Mouse (Mus musculus) left cerebral cortex, postnatal 4 days (tissue): ENCODE measurements around the gene Trip11. TPM values are rescaled to one million over a fixed set of nuclear protein-coding genes. Genes with fewer than 3 reads are reported as not detected.
"Not testable (repeated sequence)": the region's sequence is repeated elsewhere in the genome, so short reads cannot be mapped to it uniquely, and the experiment has no call there.

Experiments used
- DNase-seq: peaks from one replicate; pipeline ENCODE4 v3.0.0-alpha.2; 2022
- intact Hi-C: fragments of 180-260 bp; cut with DNase I; formaldehyde crosslinking; loops from one replicate; pipeline ENCODE4 v1.15.1; 2025
- total RNA-seq, 2 experiments: library from RNA; stranded (reverse); gene quantifications; 2 replicates each; pipeline ENCODE4 v1.2.3; 2021

Gene Trip11
- 10 to 100 TPM; 23.7 to 26.1 TPM for total RNA-seq

GRCm38 (mm10) chr12:101912626-101913490 lies at the start of gene Trip11:
Trip11 (minus strand) TSS chr12:101913267.
- intact Hi-C loops: no loop called here
- DNase-seq: peak; percentile 90

- intact Hi-C loops, DNase-seq: not testable (repeated sequence)
Measured at GRCm38 (mm10) chr12:101958960-101959780, 46.1 kb upstream of the Trip11 start.

GRCm38 (mm10) chr12:101958556-101958955 lies 45.5 kb upstream of the Trip11 start:
- intact Hi-C loops: no loop called here
- no peak for DNase-seq

- intact Hi-C loops: no loop called here
Measured at GRCm38 (mm10) chr12:101957942-101958544, 45.0 kb upstream of the Trip11 start, which contains the start of gene Atxn3. Atxn3 (minus strand) TSS chr12:101958246.

GRCm38 (mm10) chr12:101957079-101957941 lies 44.2 kb upstream of the Trip11 start:
- intact Hi-C loops: no loop called here
- DNase-seq: no peak

More at GRCm38 (mm10) chr12:101957942-101958544, 45.0 kb upstream of the Trip11 start, which contains the start of gene Atxn3:
- peak; percentile 99 for DNase-seq

GRCm38 (mm10) chr12:101955821-101956220 lies 42.8 kb upstream of the Trip11 start:
- intact Hi-C loops, DNase-seq: not testable (repeated sequence)

- intact Hi-C loops: no loop called here
- no peak for DNase-seq
Measured at GRCm38 (mm10) chr12:101948801-101949200, 35.7 kb upstream of the Trip11 start.

GRCm38 (mm10) chr12:101947986-101948385 lies 34.9 kb upstream of the Trip11 start:
- DNase-seq: no peak
- intact Hi-C loops: no loop called here

GRCm38 (mm10) chr12:101937572-101937971 lies 24.5 kb upstream of the Trip11 start:
- intact Hi-C loops: no loop called here
- DNase-seq: no peak

- intact Hi-C loops: no loop called here
- no peak for DNase-seq
Measured at GRCm38 (mm10) chr12:101935223-101935622, 22.2 kb upstream of the Trip11 start.

GRCm38 (mm10) chr12:101928423-101928822 lies 15.4 kb upstream of the Trip11 start:
- no peak for DNase-seq
- intact Hi-C loops: no loop called here

GRCm38 (mm10) chr12:101922313-101922712 lies 9.2 kb upstream of the Trip11 start:
- intact Hi-C loops: no loop called here
- DNase-seq: no peak

GRCm38 (mm10) chr12:101919847-101920246 lies 6.8 kb upstream of the Trip11 start:
- DNase-seq: no peak
- intact Hi-C loops: no loop called here

GRCm38 (mm10) chr12:101917165-101917564 lies 4.1 kb upstream of the Trip11 start:
- DNase-seq: no peak
- intact Hi-C loops: no loop called here

- no peak for DNase-seq
- intact Hi-C loops: no loop called here
Measured at GRCm38 (mm10) chr12:101911346-101911745, 1.7 kb downstream of the Trip11 start.

- DNase-seq: no peak
- intact Hi-C loops: no loop called here
Measured at GRCm38 (mm10) chr12:101910360-101910759, 2.7 kb downstream of the Trip11 start.

- intact Hi-C loops: no loop called here
Measured at GRCm38 (mm10) chr12:101905817-101906216, 7.2 kb downstream of the Trip11 start.

GRCm38 (mm10) chr12:101904906-101905305 lies 8.2 kb downstream of the Trip11 start:
- DNase-seq: no peak
- intact Hi-C loops: no loop called here

More at GRCm38 (mm10) chr12:101905817-101906216, 7.2 kb downstream of the Trip11 start:
- no peak for DNase-seq

GRCm38 (mm10) chr12:101904170-101904569 lies 8.9 kb downstream of the Trip11 start:
- DNase-seq: no peak
- intact Hi-C loops: no loop called here

- DNase-seq: no peak
Measured at GRCm38 (mm10) chr12:101899671-101900245, 13.3 kb downstream of the Trip11 start.

More at GRCm38 (mm10) chr12:101899671-101900245, 13.3 kb downstream of the Trip11 start:
- intact Hi-C loops: no loop called here
